Mouse (Mus musculus) MEL (cell line): ENCODE results near the gene Slco3a1.

Source experiments
- CTCF ChIP-seq, 3 experiments: IDR thresholded peaks in 2 of 3; conservative IDR thresholded peaks in 1 of 3; 2 replicates each; pipeline ENCODE4 v1.5.1; 2011 to 2012; ENCODE audit warnings: low read length in 3 of 3, low read depth in 2 of 3, mild to moderate bottlenecking in 2 of 3, improper control_type of control experiment in 1 of 3, inconsistent platforms in 1 of 3, mixed read lengths in 1 of 3, moderate library complexity in 1 of 3; ENCODE audit not compliant: control insufficient read depth in 1 of 3, insufficient read depth in 1 of 3, poor library complexity in 1 of 3, severe bottlenecking in 1 of 3
- GATA1 ChIP-seq: IDR thresholded peaks from 2 replicates; pipeline ENCODE4 v1.6.1; 2011; ENCODE audit warnings: low read depth, low read length, improper control_type of control experiment
- MAX ChIP-seq: IDR thresholded peaks from 2 replicates; pipeline ENCODE4 v1.6.1; 2011; ENCODE audit warnings: low read length, improper control_type of control experiment
- MXI1 ChIP-seq: IDR thresholded peaks from 2 replicates; pipeline ENCODE4 v1.6.1; 2011; ENCODE audit warnings: mild to moderate bottlenecking, low read depth, low read length, improper control_type of control experiment
- POLR2A ChIP-seq, 2 experiments: IDR thresholded peaks; 2 replicates each; pipeline ENCODE4 v1.6.1; 2011 to 2012; ENCODE audit warnings: low read length in 2 of 2, mild to moderate bottlenecking in 2 of 2, control low read depth in 1 of 2, improper control_type of control experiment in 1 of 2, low read depth in 1 of 2, moderate library complexity in 1 of 2; ENCODE audit not compliant: control insufficient read depth in 1 of 2, insufficient read depth in 1 of 2, poor library complexity in 1 of 2
- USF1 ChIP-seq: IDR thresholded peaks from 2 replicates; pipeline ENCODE4 v1.6.1; 2014; ENCODE audit warnings: low read depth, mild to moderate bottlenecking, inconsistent platforms, low read length, improper control_type of control experiment, moderate library complexity

DNA sequence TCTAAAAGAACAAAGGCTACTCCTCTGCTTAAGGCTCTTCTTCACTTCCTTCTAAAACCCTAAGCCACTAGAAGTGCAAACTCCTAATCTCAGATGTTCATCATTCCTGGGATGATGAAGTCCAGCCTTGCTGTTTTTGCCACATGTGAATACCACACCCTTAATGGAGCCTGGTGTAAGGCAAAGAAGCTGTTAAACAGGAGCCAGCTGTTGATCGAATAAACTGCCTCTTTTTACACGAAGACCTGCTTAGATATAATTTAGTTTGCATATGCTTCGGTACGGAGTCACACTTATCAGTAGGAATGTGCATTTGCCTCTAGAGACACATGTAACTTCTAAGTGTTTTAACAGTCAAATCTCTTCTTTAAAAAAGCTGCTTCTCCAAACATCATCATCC, 2.0 kb downstream of the Slco3a1 start:
- no peak for TF ChIP-seq USF1
- 0 out of 2 replicates have a peak, but pooled peaks have one; percentile 39 for TF ChIP-seq GATA1
- TF ChIP-seq MAX, result peak; percentile 53; the same call in 1 of the 2 replicates
- peak; percentile 19 for TF ChIP-seq MXI1
- TF ChIP-seq POLR2A (IDR thresholded peaks at IDR 0.05; ENCODE audit: control insufficient read depth in 1 of 2, insufficient read depth in 1 of 2, low read depth in 1 of 2, low read length in 2 of 2, poor library complexity in 1 of 2), result no peak
- TF ChIP-seq CTCF (IDR thresholded peaks at IDR 0.05 in 2 of 3, conservative IDR thresholded peaks at IDR 0.05 in 1 of 3; ENCODE audit: control insufficient read depth in 1 of 3, insufficient read depth in 1 of 3, low read depth in 2 of 3, low read length in 3 of 3, poor library complexity in 1 of 3, severe bottlenecking in 1 of 3), result no peak
